Mouse (Mus musculus) adrenal gland, adult (tissue): Measurements from ENCODE around the gene Tmem95.
A peak's percentile ranks its signal among the peaks of the same experiment; 100 is the strongest.

Experiments used
- DNase-seq, 2 experiments: peaks; one replicate each; pipeline ENCODE4 v3.0.0; 2022 to 2023; ENCODE audit warnings: low spot score in 1 of 2; ENCODE audit not compliant: inconsistent age in 2 of 2

Gene Tmem95

DNA sequence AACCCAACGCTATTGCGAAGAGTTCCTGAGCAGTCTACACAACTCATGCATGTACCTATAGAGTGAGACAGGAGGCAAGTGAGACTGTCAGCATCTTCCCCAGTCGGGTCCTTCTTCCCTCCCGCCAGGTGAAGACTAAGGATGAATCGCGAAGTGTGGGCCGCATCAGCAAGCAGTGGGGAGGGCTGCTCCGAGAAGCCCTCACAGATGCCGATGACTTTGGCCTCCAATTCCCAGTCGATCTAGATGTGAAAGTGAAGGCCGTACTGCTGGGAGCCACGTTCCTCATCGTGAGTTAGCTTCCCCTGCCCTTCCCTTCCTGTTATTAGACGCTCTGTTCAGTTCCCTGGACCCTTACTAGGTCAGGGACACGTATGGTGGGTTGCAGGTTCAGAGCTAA lies 27.9 kb downstream of the Tmem95 start:
- peak in 1 of 2 experiments; percentile 71 for DNase-seq

DNA sequence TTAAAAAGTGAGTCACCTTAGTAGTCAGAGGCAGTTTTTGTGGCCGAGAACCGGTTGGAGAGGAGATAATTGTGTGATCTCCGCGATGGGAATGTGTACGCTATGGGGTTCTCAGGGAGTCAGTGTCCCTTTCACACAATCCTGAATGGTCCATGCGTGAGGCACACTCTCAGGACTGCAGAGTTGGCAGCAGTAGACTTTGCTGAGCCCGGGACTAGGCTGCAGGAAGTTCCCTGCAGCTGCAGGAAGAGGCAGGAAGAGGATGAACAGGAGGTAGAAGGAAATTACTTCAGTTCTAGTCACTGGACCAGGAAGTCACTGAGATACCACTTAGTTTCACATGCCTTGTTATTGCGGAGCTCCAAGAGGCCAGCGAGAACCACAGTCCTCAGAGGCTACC lies 28.7 kb downstream of the Tmem95 start:
- peak in 1 of 2 experiments; percentile 28 for DNase-seq

DNA sequence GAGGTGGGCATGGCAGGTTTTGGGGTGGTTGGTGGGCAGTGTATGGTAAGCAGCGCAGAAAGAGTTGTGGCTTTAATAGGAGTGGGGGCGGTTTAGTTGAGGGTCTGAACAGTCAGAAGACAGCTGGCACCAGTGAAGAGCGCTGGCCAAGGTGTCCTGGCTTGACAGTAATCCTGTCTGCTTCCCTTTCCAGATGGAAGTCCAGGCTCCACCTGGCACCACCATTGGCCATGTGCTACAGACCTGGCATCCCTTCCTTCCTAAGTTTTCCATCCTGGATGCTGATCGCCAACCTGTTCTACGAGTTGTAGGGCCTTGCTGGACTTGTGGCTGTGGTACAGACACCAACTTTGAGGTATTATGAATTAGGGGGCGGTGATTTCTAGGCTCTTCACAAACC lies 29.8 kb downstream of the Tmem95 start:
- DNase-seq: no peak

DNA sequence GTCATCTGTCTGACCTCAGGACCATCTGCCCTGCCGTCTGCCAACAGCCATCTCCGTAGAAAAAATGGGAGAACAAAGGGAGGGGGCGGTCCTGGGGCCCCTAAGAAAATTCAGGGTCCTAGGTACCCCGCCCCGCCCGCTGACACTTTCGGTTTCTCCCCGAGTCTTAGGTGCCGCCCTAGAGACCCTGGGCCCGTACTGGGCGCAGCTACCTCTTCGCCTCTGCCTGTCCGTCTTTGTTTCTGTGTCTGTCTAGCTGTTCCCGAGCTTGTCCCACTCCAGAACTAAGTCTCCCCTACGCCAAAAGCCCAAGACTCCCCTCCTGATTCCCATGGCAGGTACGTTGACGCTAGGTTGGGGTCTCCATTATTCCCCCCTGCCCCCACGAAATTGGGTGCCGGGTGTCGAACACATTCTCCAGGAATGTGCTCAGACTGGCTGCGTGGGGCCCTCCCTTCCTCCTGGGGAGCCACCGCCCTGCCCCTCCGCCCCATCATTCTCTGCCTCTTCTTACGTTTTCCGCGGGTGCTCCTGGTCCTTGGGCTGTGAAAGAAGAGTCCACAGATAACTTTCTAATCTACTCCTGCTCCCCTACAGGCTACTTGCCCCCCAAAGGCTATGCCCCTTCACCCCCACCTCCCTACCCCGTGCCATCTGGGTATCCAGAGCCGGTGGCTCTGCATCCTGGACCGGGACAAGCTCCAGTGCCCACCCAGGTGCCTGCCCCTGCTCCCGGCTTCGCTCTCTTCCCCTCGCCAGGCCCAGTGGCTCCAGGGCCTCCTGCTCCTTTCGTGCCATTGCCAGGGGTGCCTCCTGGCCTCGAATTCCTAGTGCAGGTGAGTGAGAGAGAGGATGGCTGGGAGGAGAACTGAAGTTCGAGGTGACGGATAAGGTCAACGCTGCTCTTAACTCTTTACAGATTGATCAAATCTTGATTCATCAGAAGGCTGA lies 30.8 kb downstream of the Tmem95 start:
- peak in 1 of 2 experiments; percentile 79 for DNase-seq

DNA sequence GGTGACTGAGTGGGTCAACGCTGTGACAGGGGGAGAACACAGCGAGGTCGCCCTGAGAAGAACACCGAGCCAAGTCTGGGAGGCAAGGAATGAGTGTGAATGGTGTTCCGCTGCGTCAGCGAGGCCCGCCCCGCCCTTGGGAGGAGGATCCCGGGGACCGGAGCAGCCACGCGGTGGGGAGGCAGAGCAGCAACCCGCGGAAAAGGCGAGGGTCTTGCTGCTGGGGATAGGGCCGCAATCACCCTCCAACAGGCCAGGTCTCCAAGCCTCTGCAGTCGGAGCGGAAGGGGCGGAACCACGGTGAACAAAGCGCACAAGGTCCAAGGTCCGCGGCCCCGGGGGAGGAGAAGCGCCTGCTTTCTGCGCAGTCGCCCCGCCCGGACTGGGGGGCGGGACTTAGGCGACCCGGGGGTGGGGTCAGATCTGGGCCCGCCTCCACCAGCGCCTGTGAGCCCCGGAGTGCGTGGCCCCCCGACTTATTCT lies 31.6 kb downstream of the Tmem95 start, which contains the start of gene Plscr3:
Gene Plscr3, plus strand, starts transcription at position 179 of the 483 bp plus-strand sequence.
- peak; percentile 94 to 98 for DNase-seq

DNA sequence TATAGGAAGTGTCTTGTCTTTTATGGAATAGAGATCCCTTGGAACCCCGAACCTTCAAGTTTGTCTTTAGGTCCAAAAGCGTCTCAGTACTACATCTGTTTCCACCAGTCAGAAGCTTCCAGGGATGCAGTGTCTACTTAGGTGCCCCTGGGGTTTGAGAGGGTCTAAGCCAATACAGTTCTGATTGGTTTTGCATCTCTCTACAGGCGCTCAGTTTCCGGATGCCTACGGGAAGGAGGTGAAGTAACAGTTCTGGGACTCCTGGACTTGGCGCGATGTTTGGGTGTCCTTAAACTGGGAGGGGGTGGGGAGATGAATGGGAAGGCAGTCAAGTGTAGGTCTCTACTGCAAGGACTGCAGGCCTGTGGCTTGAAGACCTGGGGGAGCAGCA lies 39.1 kb downstream of the Tmem95 start:
- DNase-seq: no peak

DNA sequence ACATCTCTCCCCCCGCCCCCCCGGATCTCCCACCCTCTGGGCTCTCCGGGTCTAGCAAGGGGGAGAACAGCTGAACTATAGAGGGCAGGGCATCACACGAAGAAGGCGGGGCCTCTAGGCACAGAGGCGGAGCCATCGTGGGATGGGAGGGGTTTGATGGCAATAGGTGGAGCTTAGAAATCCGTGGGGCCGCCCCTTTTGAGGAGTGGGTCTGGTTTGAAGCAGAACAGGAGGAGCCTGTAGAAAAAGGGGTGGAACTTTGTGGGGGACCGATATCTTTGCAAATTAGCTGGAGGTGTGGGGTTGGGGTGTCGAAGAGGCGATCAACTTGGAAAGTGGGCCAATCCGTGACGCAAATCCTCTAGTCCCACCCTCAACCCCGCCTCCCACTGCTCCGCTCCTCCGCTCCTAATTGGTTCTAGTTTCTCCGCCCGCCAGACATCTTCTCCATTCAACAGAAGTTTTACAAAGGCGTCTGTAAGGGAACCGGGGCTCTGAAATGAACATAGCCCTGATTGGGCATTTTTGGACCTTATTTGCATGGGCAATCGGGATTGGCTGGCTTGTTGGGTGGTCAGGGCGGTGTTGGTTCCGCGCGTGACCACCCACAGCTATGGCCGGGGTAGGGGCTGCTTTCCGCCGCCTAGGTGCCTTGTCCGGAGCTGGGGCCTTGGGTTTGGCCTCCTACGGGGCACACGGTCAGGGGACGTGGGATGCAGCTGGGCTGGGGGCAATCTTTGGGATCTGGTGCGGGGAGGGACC lies 39.7 kb downstream of the Tmem95 start, which contains the start of gene Tmem256:
Gene Tmem256, plus strand, starts transcription at position 563 of the 762 bp plus-strand sequence.
- DNase-seq: peak; percentile 97 to 99

DNA sequence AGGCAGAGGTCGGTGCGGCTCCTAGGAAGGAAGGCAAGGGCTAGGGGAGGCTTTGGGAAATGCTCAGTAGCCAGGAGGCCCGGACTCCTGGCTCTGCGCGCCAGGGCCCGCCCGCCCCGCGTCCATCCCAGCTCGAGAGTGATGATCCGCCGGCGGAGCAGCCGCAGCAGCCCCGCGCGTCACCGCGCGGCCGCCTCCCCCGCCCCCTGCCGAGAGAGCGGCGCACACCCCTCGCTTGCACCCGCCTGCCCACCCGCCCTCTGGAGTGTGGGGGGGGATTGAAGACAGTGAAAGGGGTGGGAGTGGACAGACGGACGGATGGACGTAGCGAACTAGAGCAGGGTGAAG lies 40.2 kb downstream of the Tmem95 start, which contains the start of gene Nlgn2:
Gene Nlgn2, minus strand, starts transcription at position 181 of the 348 bp plus-strand sequence.
- DNase-seq: no peak

DNA sequence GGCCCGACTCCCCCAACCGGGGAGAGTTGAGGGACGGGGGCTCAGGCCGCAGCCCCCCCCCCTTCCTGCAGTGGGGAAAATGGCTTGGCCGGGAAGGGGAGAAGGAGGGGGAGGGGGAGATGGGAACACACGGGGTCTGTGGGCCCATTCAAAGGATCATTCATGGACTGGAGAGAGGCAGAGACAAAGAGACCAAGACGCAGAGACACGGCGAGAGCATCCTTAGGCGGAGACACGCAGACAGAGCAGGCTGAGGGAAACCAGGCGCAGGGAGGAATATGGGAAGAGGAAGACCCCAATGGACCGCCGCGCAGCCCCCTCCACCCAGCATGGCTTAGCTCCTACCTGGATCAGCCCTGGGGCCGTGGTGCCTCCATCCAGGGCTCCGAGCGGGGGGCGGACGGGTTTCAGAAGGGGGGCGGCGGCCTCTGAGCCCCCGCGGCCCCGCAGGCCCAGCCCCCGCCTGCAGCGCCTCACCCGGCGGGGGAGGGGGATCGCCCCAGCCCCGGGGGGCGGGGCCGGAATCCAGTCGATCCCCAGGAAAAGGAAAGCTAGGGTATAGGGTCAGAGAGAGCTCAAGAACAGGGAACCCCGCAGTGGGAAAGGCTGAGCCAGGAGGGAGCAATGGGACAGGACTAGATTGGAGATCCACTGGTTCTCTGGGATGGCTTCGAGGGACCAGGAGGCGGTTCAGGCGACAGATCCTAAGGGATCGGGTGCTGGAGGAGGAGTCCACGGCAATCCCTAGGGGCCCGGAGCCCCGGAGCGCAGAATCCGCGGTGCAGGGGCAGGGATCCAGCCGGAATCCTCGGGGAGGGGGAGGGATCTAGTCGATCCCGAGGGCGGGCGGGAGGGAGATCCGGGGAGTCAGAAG lies 40.9 kb downstream of the Tmem95 start:
- peak; percentile 65 to 83 for DNase-seq

DNA sequence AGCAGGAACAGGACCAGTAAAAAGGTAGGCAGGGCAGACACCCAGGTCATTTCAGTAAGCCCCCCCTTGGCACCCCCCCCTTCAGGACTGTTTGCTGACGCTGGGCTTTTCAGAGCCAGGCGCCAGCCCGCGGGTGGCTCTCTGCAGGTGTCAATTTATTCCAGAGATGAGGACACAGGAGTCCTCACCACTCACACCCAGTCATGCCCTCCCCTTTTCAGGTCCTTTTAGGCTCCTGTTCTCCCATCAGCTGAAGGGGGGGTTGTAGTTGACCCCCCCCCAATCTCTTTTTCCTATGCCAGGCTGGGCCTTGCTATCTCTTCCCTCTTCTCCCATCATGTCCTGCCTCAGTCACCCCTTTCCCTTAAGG lies 41.9 kb downstream of the Tmem95 start:
- no peak for DNase-seq

DNA sequence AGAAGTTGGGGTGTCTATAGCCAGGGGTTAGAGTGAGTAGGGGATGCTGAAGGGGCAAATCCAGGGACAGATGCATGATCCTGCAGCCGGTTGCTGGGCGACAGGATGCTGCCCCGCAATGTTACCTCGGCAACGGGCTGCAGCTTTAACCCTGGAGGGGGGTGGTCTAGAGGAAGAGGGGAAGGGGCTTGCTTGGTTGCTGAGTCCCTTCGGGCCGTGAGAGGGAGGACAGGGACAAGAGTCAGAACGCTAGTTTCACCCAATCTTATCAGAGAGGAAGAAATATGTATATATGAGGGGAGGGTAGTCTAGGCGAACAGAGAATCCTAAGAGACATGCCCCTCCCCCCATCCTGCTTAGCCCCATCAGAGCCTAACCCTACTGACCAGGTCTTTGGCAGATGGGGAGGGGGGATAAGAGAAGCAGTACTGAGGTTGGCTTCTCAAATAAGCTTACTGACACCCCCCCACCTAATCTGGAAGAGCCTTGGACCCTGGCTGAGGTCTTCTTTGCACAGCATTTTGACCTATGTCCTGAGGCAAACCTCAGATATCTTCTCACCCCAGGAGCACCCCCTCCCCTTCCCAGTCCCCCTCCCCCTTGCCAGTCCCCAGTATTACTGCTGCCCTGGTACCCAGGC lies 42.4 kb downstream of the Tmem95 start:
- DNase-seq: no peak

DNA sequence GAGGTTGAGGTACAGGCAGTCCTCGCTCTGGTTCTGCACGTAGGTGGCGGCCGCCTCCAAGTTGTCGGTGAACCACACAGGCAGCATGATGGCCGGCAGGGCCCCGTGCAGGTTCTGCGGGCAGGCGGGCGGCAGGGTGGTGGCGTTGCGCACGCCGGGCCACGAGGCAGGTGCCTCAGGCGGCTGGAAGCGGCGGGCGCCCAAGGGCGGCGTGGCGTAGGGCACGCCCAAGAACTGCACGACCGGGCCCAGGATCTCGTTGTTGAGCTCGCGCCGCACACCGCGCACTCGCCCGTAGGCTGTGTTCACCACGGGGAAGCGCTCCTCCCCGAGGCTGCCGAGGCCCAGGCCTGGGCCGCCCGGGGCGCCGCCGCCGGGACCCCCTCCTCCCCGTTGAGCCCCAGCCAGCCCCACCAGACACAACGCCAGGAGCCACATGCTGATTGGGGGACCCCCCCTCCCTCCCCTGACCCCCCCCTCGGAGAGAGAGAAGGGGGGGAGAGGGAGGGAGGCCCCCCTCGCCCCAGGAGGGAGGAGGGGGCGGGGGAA lies 43.7 kb downstream of the Tmem95 start:
- peak; percentile 52 to 69 for DNase-seq

DNA sequence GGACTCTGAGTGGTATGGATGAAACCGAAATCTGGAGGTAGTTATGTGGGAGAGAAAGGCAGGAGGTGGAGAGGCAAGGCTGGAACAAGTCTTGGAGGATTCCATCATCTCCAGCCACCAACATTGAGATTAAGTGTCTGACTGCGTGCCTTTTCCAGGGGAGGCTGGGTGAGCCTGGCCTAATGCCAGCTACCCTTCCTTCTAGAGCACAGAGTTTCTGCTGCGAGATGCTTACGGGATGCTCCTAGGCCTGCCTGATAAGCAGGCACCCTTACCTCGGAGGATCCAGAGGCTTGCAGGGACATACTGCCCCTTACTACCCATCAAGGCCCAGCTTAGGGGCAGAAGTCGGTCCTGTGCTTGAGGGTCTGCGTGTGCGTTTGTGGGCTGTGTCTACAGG lies 44.3 kb downstream of the Tmem95 start:
- DNase-seq: no peak

DNA sequence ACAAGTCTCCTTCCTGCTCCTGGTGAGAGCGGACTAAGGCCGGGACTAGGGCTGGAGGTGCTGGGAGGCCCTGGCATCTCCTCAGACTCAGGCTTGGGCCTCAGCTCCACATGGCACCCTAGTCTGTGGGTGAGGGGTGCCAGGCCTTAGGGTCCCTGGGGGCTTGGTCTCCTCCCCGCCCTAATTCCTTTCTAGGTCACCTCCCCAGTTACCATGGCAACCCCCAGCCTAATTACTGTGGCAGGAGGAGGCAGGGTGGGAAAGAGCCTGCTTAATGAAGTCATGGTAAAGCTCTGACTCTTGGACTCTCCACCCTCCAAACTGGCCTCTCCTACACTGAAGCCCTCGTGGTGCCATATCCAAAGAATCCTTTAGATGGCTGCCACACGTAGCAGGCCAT lies 49.0 kb downstream of the Tmem95 start:
- no peak for DNase-seq
